Mouse (Mus musculus): ENCODE measurements around the gene Wbp2nl.
A peak's percentile ranks its signal among the peaks of the same experiment; 100 is the strongest.

Wbp2nl gene

GRCm38 (mm10) chr15:82319613-82320012, 20.9 kb downstream of the Wbp2nl start:
- no peak for DNase-seq (ENCODE audit: low read depth)

GRCm38 (mm10) chr15:82322195-82322594, 23.4 kb downstream of the Wbp2nl start:
- no peak for DNase-seq (ENCODE audit: low read depth)

GRCm38 (mm10) chr15:82325382-82325781, 26.6 kb downstream of the Wbp2nl start:
- no peak for DNase-seq (ENCODE audit: low read depth)

- no peak for DNase-seq (ENCODE audit: low read depth)
Measured at GRCm38 (mm10) chr15:82335194-82335593, 36.4 kb downstream of the Wbp2nl start.

GRCm38 (mm10) chr15:82336629-82337028, 37.9 kb downstream of the Wbp2nl start:
- DNase-seq (ENCODE audit: low read depth) = no peak

GRCm38 (mm10) chr15:82337875-82338274, 39.1 kb downstream of the Wbp2nl start:
- no peak for DNase-seq (ENCODE audit: low read depth)

- peak; percentile 94 for DNase-seq (ENCODE audit: low read depth)
Measured at GRCm38 (mm10) chr15:82338593-82339112, 39.9 kb downstream of the Wbp2nl start, which contains the start of the genes Naga, Pheta2 and Smdt1. Gene Naga, minus strand, starts transcription at chr15:82338925. Gene Pheta2, plus strand, starts transcription at chr15:82338942. Gene Smdt1, plus strand, starts transcription at chr15:82338959.

- DNase-seq (ENCODE audit: low read depth) = no peak
Measured at GRCm38 (mm10) chr15:82339150-82339549, 40.4 kb downstream of the Wbp2nl start.

GRCm38 (mm10) chr15:82339634-82340254, 41.0 kb downstream of the Wbp2nl start:
- no peak for DNase-seq (ENCODE audit: low read depth)

GRCm38 (mm10) chr15:82340414-82341035, 41.8 kb downstream of the Wbp2nl start:
- no peak for DNase-seq (ENCODE audit: low read depth)

GRCm38 (mm10) chr15:82341036-82341501, 42.3 kb downstream of the Wbp2nl start:
- no peak for DNase-seq (ENCODE audit: low read depth)

GRCm38 (mm10) chr15:82341675-82342542, 43.2 kb downstream of the Wbp2nl start:
- no peak for DNase-seq (ENCODE audit: low read depth)

GRCm38 (mm10) chr15:82342543-82342935, 43.8 kb downstream of the Wbp2nl start:
- DNase-seq (ENCODE audit: low read depth) = no peak

GRCm38 (mm10) chr15:82343368-82344287, 44.9 kb downstream of the Wbp2nl start:
- no peak for DNase-seq (ENCODE audit: low read depth)

- no peak for DNase-seq (ENCODE audit: low read depth)
Measured at GRCm38 (mm10) chr15:82344971-82345370, 46.2 kb downstream of the Wbp2nl start.

GRCm38 (mm10) chr15:82345820-82346470, 47.2 kb downstream of the Wbp2nl start:
- DNase-seq (ENCODE audit: low read depth) = peak; percentile 96

GRCm38 (mm10) chr15:82346580-82347302, 48.0 kb downstream of the Wbp2nl start:
- DNase-seq (ENCODE audit: low read depth) = no peak

GRCm38 (mm10) chr15:82347303-82347676, 48.5 kb downstream of the Wbp2nl start:
- no peak for DNase-seq (ENCODE audit: low read depth)

- no peak for DNase-seq (ENCODE audit: low read depth)
Measured at GRCm38 (mm10) chr15:82347852-82348251, 49.1 kb downstream of the Wbp2nl start.

Data from fibroblast of lung, adult 2 months (primary cell).